Mouse (Mus musculus): Measurements from ENCODE around the gene Scai. TPM values are rescaled to one million over a fixed set of nuclear protein-coding genes. Genes with fewer than 3 reads are reported as not detected.
"Not testable (repeated sequence)": the region's sequence is repeated elsewhere in the genome, so short reads cannot be mapped to it uniquely, and the experiment has no call there.

Scai gene
- polyA plus RNA-seq, 1 experiment from 2014 or later, result 8.9 TPM

GRCm38 (mm10) chr2:39110514-39110913, 80.0 kb downstream of the Scai start:
- Histone ChIP-seq H3K27me3 (ENCODE audit: control insufficient read depth, insufficient read depth, low read length) (no peaks in the 10 kb centered on the region), H3K4me2 (ENCODE audit: low read depth, low read length) (no peak overlapping the region), H3K36me3 (ENCODE audit: control insufficient read depth, insufficient read depth, low read length) (no peaks in the 10 kb centered on the region), H3K4me1 (ENCODE audit: control insufficient read depth, insufficient read depth, low read length) (no peaks in the 10 kb centered on the region), H3K9me3 (replicated peaks; ENCODE audit: control insufficient read depth, low read length) (no peaks in the 10 kb centered on the region), H3K27ac (ENCODE audit: low read length) (no peak overlapping the region), H3K4me3 (replicated peaks; ENCODE audit: low read length) (no peak overlapping the region), H3K9ac (ENCODE audit: low read length) (no peak overlapping the region)
- no peak for ATAC-seq (ENCODE audit: insufficient read depth, low FRiP score)

- not testable (repeated sequence) for H3K4me3 ChIP-seq (replicated peaks; ENCODE audit: low read length); H3K36me3 ChIP-seq (ENCODE audit: control insufficient read depth, insufficient read depth, low read length); H3K9ac ChIP-seq (ENCODE audit: low read length); H3K9me3 ChIP-seq (replicated peaks; ENCODE audit: control insufficient read depth, low read length); H3K27me3 ChIP-seq (ENCODE audit: control insufficient read depth, insufficient read depth, low read length); ATAC-seq (ENCODE audit: insufficient read depth, low FRiP score); H3K4me1 ChIP-seq (ENCODE audit: control insufficient read depth, insufficient read depth, low read length); H3K4me2 ChIP-seq (ENCODE audit: low read depth, low read length); H3K27ac ChIP-seq (ENCODE audit: low read length)
Measured at GRCm38 (mm10) chr2:39109712-39110111, 80.8 kb downstream of the Scai start.

GRCm38 (mm10) chr2:39099951-39100350, 90.6 kb downstream of the Scai start:
- not testable (repeated sequence) for H3K9ac ChIP-seq (ENCODE audit: low read length); H3K4me3 ChIP-seq (replicated peaks; ENCODE audit: low read length); H3K27me3 ChIP-seq (ENCODE audit: control insufficient read depth, insufficient read depth, low read length); H3K27ac ChIP-seq (ENCODE audit: low read length); H3K4me2 ChIP-seq (ENCODE audit: low read depth, low read length); ATAC-seq (ENCODE audit: insufficient read depth, low FRiP score); H3K9me3 ChIP-seq (replicated peaks; ENCODE audit: control insufficient read depth, low read length); H3K36me3 ChIP-seq (ENCODE audit: control insufficient read depth, insufficient read depth, low read length); H3K4me1 ChIP-seq (ENCODE audit: control insufficient read depth, insufficient read depth, low read length)
- 98% methylated on average over 1 of the region's 1 CpGs for WGBS

GRCm38 (mm10) chr2:39097993-39098392, 92.5 kb downstream of the Scai start:
- H3K4me1 ChIP-seq (ENCODE audit: control insufficient read depth, insufficient read depth, low read length), result no peaks in the 10 kb centered on the region
- H3K4me3 ChIP-seq (replicated peaks; ENCODE audit: low read length), result no peak overlapping the region
- peaks cover 2% of the 10 kb centered on the region; the same call in 1 of the 2 replicates for H3K36me3 ChIP-seq (ENCODE audit: control insufficient read depth, insufficient read depth, low read length)
- no peak for ATAC-seq (ENCODE audit: insufficient read depth, low FRiP score)
- H3K9me3 ChIP-seq (replicated peaks; ENCODE audit: control insufficient read depth, low read length), result no peaks in the 10 kb centered on the region
- H3K9ac ChIP-seq (ENCODE audit: low read length), result no peak overlapping the region
- H3K4me2 ChIP-seq (ENCODE audit: low read depth, low read length), result no peak overlapping the region
- no peak overlapping the region for H3K27ac ChIP-seq (ENCODE audit: low read length)
- no peaks in the 10 kb centered on the region for H3K27me3 ChIP-seq (ENCODE audit: control insufficient read depth, insufficient read depth, low read length)

GRCm38 (mm10) chr2:39091966-39092365, 98.6 kb downstream of the Scai start:
- Histone ChIP-seq H3K9ac (ENCODE audit: low read length) (no peak overlapping the region), H3K36me3 (ENCODE audit: control insufficient read depth, insufficient read depth, low read length) (peaks cover 6% of the 10 kb centered on the region; the same call in 1 of the 2 replicates), H3K4me2 (ENCODE audit: low read depth, low read length) (no peak overlapping the region), H3K27ac (ENCODE audit: low read length) (no peak overlapping the region), H3K4me3 (replicated peaks; ENCODE audit: low read length) (no peak overlapping the region), H3K27me3 (ENCODE audit: control insufficient read depth, insufficient read depth, low read length) (no peaks in the 10 kb centered on the region), H3K4me1 (ENCODE audit: control insufficient read depth, insufficient read depth, low read length) (no peaks in the 10 kb centered on the region), H3K9me3 (replicated peaks; ENCODE audit: control insufficient read depth, low read length) (no peaks in the 10 kb centered on the region)
- ATAC-seq (ENCODE audit: insufficient read depth, low FRiP score), result no peak
- 75% methylated on average over 1 of the region's 1 CpGs for WGBS

GRCm38 (mm10) chr2:39082706-39083105, 107.8 kb downstream of the Scai start:
- no peak overlapping the region for H3K4me3 ChIP-seq (replicated peaks; ENCODE audit: low read length)
- H3K4me2 ChIP-seq (ENCODE audit: low read depth, low read length), result no peak overlapping the region
- WGBS, result 85% methylated on average over 3 of the region's 3 CpGs
- H3K36me3 ChIP-seq (ENCODE audit: control insufficient read depth, insufficient read depth, low read length), result no peaks in the 10 kb centered on the region
- H3K9ac ChIP-seq (ENCODE audit: low read length), result no peak overlapping the region
- H3K4me1 ChIP-seq (ENCODE audit: control insufficient read depth, insufficient read depth, low read length), result no peaks in the 10 kb centered on the region
- no peak overlapping the region for H3K27ac ChIP-seq (ENCODE audit: low read length)
- no peaks in the 10 kb centered on the region for H3K27me3 ChIP-seq (ENCODE audit: control insufficient read depth, insufficient read depth, low read length)
- no peaks in the 10 kb centered on the region for H3K9me3 ChIP-seq (replicated peaks; ENCODE audit: control insufficient read depth, low read length)
- ATAC-seq (ENCODE audit: insufficient read depth, low FRiP score), result no peak

- Histone ChIP-seq H3K4me3 (replicated peaks; ENCODE audit: low read length) (no peak overlapping the region), H3K4me2 (ENCODE audit: low read depth, low read length) (no peak overlapping the region), H3K9me3 (replicated peaks; ENCODE audit: control insufficient read depth, low read length) (no peaks in the 10 kb centered on the region), H3K27ac (ENCODE audit: low read length) (no peak overlapping the region), H3K36me3 (ENCODE audit: control insufficient read depth, insufficient read depth, low read length) (no peaks in the 10 kb centered on the region), H3K9ac (ENCODE audit: low read length) (no peak overlapping the region), H3K4me1 (ENCODE audit: control insufficient read depth, insufficient read depth, low read length) (no peaks in the 10 kb centered on the region), H3K27me3 (ENCODE audit: control insufficient read depth, insufficient read depth, low read length) (no peaks in the 10 kb centered on the region)
- ATAC-seq (ENCODE audit: insufficient read depth, low FRiP score), result no peak
Measured at GRCm38 (mm10) chr2:39070666-39071065, 119.9 kb downstream of the Scai start.

- no peaks in the 10 kb centered on the region for H3K27me3 ChIP-seq (ENCODE audit: control insufficient read depth, insufficient read depth, low read length)
- ATAC-seq (ENCODE audit: insufficient read depth, low FRiP score), result no peak
- no peak overlapping the region for H3K4me2 ChIP-seq (ENCODE audit: low read depth, low read length)
- no peak overlapping the region for H3K27ac ChIP-seq (ENCODE audit: low read length)
- no peak overlapping the region for H3K9ac ChIP-seq (ENCODE audit: low read length)
- H3K4me3 ChIP-seq (replicated peaks; ENCODE audit: low read length), result no peak overlapping the region
- 70% methylated on average over 1 of the region's 1 CpGs for WGBS
- H3K4me1 ChIP-seq (ENCODE audit: control insufficient read depth, insufficient read depth, low read length), result no peaks in the 10 kb centered on the region
- H3K9me3 ChIP-seq (replicated peaks; ENCODE audit: control insufficient read depth, low read length), result no peaks in the 10 kb centered on the region
- H3K36me3 ChIP-seq (ENCODE audit: control insufficient read depth, insufficient read depth, low read length), result no peaks in the 10 kb centered on the region
Measured at GRCm38 (mm10) chr2:39069096-39069495, 121.4 kb downstream of the Scai start.

GRCm38 (mm10) chr2:39065400-39065987, 125.0 kb downstream of the Scai start, which contains the start of gene Golga1:
Golga1 (minus strand) TSS chr2:39065541.
- ATAC-seq (ENCODE audit: insufficient read depth, low FRiP score), result peak; percentile 96
- WGBS, result under 1% methylated on average over 50 of the region's 50 CpGs
- Histone ChIP-seq H3K27me3 (ENCODE audit: control insufficient read depth, insufficient read depth, low read length) (no peaks in the 10 kb centered on the region), H3K9ac (ENCODE audit: low read length) (peak within 1 kb of the TSS; percentile 95), H3K4me3 (replicated peaks; ENCODE audit: low read length) (peak within 1 kb of the TSS; percentile 98), H3K27ac (ENCODE audit: low read length) (peak within 1 kb of the TSS; percentile 94), H3K9me3 (replicated peaks; ENCODE audit: control insufficient read depth, low read length) (no peaks in the 10 kb centered on the region), H3K4me1 (ENCODE audit: control insufficient read depth, insufficient read depth, low read length) (no peaks in the 10 kb centered on the region), H3K36me3 (ENCODE audit: control insufficient read depth, insufficient read depth, low read length) (no peaks in the 10 kb centered on the region), H3K4me2 (ENCODE audit: low read depth, low read length) (peak within 1 kb of the TSS; percentile 92)

Measured in stomach, embryonic 16.5 days (tissue).